Mouse (Mus musculus) embryonic facial prominence, embryonic 12.5 days (tissue): Measurements from ENCODE around the gene Rnf113a1. TPM values are rescaled to one million over a fixed set of nuclear protein-coding genes. Genes with fewer than 3 reads are reported as not detected.
"Not testable (repeated sequence)": the region's sequence is repeated elsewhere in the genome, so short reads cannot be mapped to it uniquely, and the experiment has no call there.

Experiments used
- ATAC-seq: fragments of 200-750 bp; cut with Nextera tagmentation; 2 replicates; pipeline ENCODE4 v1.8.0; 2017; ENCODE audit not compliant: insufficient number of reproducible peaks, insufficient read depth, low FRiP score, low TSS enrichment
- H3K27ac ChIP-seq: fragments of 300-500 bp; sonication (generic); 2 replicates; pipeline ENCODE4 v1.5.1; 2016; ENCODE audit warnings: mild to moderate bottlenecking
- H3K27me3 ChIP-seq: fragments of 300-500 bp; sonication (generic); 2 replicates; pipeline ENCODE4 v1.6.1; 2016; ENCODE audit warnings: mild to moderate bottlenecking, moderate library complexity
- H3K36me3 ChIP-seq: fragments of 300-500 bp; sonication (generic); 2 replicates; pipeline ENCODE4 v1.6.1; 2016; ENCODE audit warnings: mild to moderate bottlenecking
- H3K4me1 ChIP-seq: fragments of 300-500 bp; sonication (generic); 2 replicates; pipeline ENCODE4 v1.6.1; 2016
- H3K4me2 ChIP-seq: fragments of 300-500 bp; sonication (generic); replicated peaks from 2 replicates; pipeline ENCODE4 v1.6.1; 2016; ENCODE audit warnings: mild to moderate bottlenecking, moderate library complexity
- H3K4me3 ChIP-seq: fragments of 300-500 bp; sonication (generic); 2 replicates; pipeline ENCODE4 v1.5.1; 2016; ENCODE audit warnings: mild to moderate bottlenecking
- H3K9ac ChIP-seq: fragments of 300-500 bp; sonication (generic); 2 replicates; pipeline ENCODE4 v1.6.1; 2016; ENCODE audit warnings: mild to moderate bottlenecking, moderate library complexity
- H3K9me3 ChIP-seq: fragments of 300-500 bp; sonication (generic); 2 replicates; pipeline ENCODE4 v1.6.1; 2016; ENCODE audit warnings: mild to moderate bottlenecking, moderate library complexity
- WGBS: fragments of 180-500 bp; shearing (Covaris S2); methylation state at CpG from one replicate; pipeline ENCODE4 v1.1.7; 2016; 5-methylcytosine and 5-hydroxymethylcytosine counted together
- polyA plus RNA-seq: library from polyadenylated mRNA; unstranded; fragments of >200 nt; fragmentation: Nextera tagmentation; extraction: Ambion mirVana; gene quantifications from 2 replicates; pipeline ENCODE4 v1.2.1, GENCODE M21; 2016

Rnf113a1 gene
- polyA plus RNA-seq, 1 experiment from 2014 or later, result 15.1 TPM

DNA sequence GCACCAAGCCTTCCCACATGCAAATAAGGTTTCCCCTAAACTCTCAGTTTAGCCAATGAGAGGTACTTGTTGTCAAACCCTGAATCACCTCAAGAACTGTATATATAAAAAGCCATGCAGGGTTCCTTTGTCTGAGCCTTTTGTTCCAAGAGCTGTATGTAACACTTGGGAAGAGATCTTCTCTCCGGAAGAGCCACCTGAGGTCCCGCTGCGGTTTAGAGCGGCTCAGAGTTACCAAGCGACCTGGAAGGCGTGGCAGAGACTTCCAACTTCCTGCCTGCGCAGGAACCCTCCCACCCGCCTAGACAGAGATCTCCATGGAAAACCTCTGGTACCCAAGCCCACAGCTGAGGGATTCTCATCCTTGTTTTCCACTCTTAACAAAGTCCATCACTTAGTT is 7.6 kb downstream of the Rnf113a1 start:
- ATAC-seq, result no peak
- no peaks in the 10 kb centered on the region for H3K27me3 ChIP-seq
- H3K36me3 ChIP-seq, result no peaks in the 10 kb centered on the region
- H3K27ac ChIP-seq, result no peak overlapping the region
- H3K9ac ChIP-seq, result no peak overlapping the region
- H3K4me2 ChIP-seq, result no peak overlapping the region
- H3K4me3 ChIP-seq, result no peak overlapping the region
- H3K4me1 ChIP-seq, result no peaks in the 10 kb centered on the region
- H3K9me3 ChIP-seq, result no peaks in the 10 kb centered on the region
- WGBS, result 53% methylated on average over 8 of the region's 8 CpGs

DNA sequence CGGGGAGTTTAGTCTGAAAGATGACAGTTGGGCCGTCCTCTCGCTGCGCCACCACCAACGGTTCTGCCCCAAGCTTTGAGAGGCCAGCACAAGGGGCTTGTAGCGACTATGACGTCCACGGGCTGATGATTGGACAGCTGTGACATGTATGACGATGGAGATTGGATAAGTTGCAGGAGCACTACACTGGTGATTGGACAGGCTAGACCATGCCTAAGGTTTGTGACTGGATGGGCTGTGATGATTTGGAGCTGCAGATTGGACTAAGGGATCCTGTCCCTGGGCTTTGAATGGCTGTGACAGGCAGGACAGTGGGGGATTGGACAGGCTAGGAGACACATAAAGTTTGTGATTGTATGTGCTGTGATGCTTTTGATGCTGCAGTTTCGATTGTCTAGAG is 19.9 kb downstream of the Rnf113a1 start, which contains the start of gene Gm9:
Gene Gm9, minus strand, starts transcription at position 101 of the 400 bp plus-strand sequence.
- Histone ChIP-seq H3K27ac (no peak within 1 kb of the TSS), H3K4me2 (no peak within 1 kb of the TSS), H3K9ac (no peak within 1 kb of the TSS), H3K4me3 (no peak within 1 kb of the TSS), H3K36me3 (no peaks in the 10 kb centered on the region), H3K27me3 (no peaks in the 10 kb centered on the region), H3K4me1 (no peaks in the 10 kb centered on the region), H3K9me3 (no peaks in the 10 kb centered on the region)
- WGBS, result 88% methylated on average over 10 of the region's 10 CpGs
- ATAC-seq, result no peak

DNA sequence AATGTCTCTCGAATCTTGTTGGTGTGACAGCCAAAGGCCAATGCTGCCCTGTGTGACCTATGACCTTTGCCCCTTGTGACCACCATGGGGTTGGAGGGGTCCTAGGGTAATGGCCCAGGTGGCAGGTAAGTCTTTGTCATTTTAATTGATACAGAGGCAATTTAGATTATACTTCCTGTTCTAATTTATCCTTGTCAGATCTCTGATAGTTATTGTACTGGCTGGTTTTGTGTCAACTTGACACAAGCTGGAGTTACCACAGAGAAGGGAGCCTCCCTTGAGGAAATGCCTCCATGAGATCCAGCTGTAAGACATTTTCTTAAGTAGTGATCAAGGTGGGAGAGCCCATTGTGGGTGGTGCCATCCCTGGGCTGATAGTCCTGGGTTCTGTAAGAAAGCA is 31.1 kb downstream of the Rnf113a1 start, which contains the start of gene Rhox1:
Gene Rhox1, minus strand, starts transcription at position 101 of the 400 bp plus-strand sequence.
- H3K4me1 ChIP-seq, H3K27ac ChIP-seq, H3K36me3 ChIP-seq, H3K4me2 ChIP-seq, ATAC-seq, H3K9ac ChIP-seq, H3K27me3 ChIP-seq, H3K4me3 ChIP-seq, H3K9me3 ChIP-seq: not testable (repeated sequence)
- WGBS, result 67% methylated on average over 1 of the region's 1 CpGs

Other genes with a start within 250 kb of the Rnf113a1 start
- 49.5 and 50.2 TPM in 2 replicates for gene Sept6, start 199.5 kb upstream of the Rnf113a1 start, polyA plus RNA-seq
- gene Sowahd, start 142.4 kb upstream of the Rnf113a1 start, polyA plus RNA-seq, result not detected in 2 replicates
- gene Rpl39, start 105.8 kb upstream of the Rnf113a1 start, polyA plus RNA-seq, result 511 and 529 TPM in 2 replicates
- 19.4 and 22.2 TPM in 2 replicates for gene Upf3b, start 80.9 kb upstream of the Rnf113a1 start, polyA plus RNA-seq
- gene Nkap, start 64.5 kb upstream of the Rnf113a1 start, polyA plus RNA-seq, result 16.1 and 17.1 TPM in 2 replicates
- 0.09 TPM in 1 of 2 replicates, not detected in the other for gene Akap14, start 22.4 kb upstream of the Rnf113a1 start, polyA plus RNA-seq
- gene Ndufa1, start 82 bp upstream of the Rnf113a1 start, polyA plus RNA-seq, result 390 and 436 TPM in 2 replicates
- not detected in 2 replicates for gene Gm9, start 19.8 kb downstream of the Rnf113a1 start, polyA plus RNA-seq
- gene Rhox1, start 31.0 kb downstream of the Rnf113a1 start, polyA plus RNA-seq, result not detected in 2 replicates
- 0.38 TPM in 1 of 2 replicates, not detected in the other for gene Rhox2a, start 53.7 kb downstream of the Rnf113a1 start, polyA plus RNA-seq
- gene Rhox3a, start 58.7 kb downstream of the Rnf113a1 start, polyA plus RNA-seq, result not detected in 2 replicates
- gene Rhox4a, start 74.1 kb downstream of the Rnf113a1 start, polyA plus RNA-seq, result not detected in 2 replicates
- not detected in 2 replicates for gene Rhox3a2, start 188.8 kb downstream of the Rnf113a1 start, polyA plus RNA-seq
- 1.5 and 2.3 TPM in 2 replicates for gene Rhox4a2, start 199.6 kb downstream of the Rnf113a1 start, polyA plus RNA-seq
- gene Rhox2b, start 220.8 kb downstream of the Rnf113a1 start, polyA plus RNA-seq, result not detected in 2 replicates
- gene Rhox4b, start 241.2 kb downstream of the Rnf113a1 start, polyA plus RNA-seq, result 0.34 and 1.0 TPM in 2 replicates